Mouse (Mus musculus) liver, adult 2 months (tissue): ENCODE measurements around the gene Foxc2.

ENCODE experiments used
- CTCF ChIP-seq: fragments of 200-500 bp; IDR thresholded peaks from 2 replicates; pipeline ENCODE4 v1.5.1; 2011; ENCODE audit warnings: low read depth, low read length, control low read depth
- POLR2A ChIP-seq: fragments of 200-500 bp; IDR thresholded peaks from 2 replicates; pipeline ENCODE4 v1.6.1; 2011; ENCODE audit warnings: low read length, control low read depth; ENCODE audit not compliant: insufficient read depth; ENCODE audit errors: extremely low read depth

GRCm38 (mm10) chr8:121083936-121084209 is 32.1 kb upstream of the Foxc2 start:
- TF ChIP-seq POLR2A (no peak), CTCF (no peak)
